Mouse (Mus musculus) ES-CJ7 (cell line): ENCODE data around the gene 2510009E07Rik.
"Not testable (repeated sequence)": the region's sequence is repeated elsewhere in the genome, so short reads cannot be mapped to it uniquely, and the experiment has no call there.

ENCODE experiments used
- DNase-seq: peaks from one replicate; pipeline ENCODE4 v3.0.0; 2011; ENCODE audit warnings: low read depth, low spot score

Gene 2510009E07Rik

DNA sequence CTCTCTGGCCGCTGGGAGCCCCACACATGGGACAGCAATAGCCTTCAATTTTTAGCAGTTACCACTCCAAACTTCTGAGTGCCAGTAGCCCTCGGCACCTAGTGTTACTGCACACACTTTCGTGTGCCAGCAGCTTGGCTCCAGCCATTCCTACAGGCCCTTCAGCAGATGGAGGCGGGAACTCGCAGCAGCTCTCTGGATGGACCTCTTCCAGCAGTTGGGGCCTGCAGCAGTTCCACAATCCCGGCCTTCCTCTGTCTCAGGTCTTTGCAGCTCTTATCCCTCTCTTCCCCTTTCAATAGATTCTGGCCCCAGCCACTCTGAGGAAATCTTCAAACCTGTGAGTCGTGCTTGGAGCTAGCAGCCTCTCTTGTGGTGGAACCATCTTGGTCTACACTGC is 17.7 kb downstream of the 2510009E07Rik start:
- no peak for DNase-seq

DNA sequence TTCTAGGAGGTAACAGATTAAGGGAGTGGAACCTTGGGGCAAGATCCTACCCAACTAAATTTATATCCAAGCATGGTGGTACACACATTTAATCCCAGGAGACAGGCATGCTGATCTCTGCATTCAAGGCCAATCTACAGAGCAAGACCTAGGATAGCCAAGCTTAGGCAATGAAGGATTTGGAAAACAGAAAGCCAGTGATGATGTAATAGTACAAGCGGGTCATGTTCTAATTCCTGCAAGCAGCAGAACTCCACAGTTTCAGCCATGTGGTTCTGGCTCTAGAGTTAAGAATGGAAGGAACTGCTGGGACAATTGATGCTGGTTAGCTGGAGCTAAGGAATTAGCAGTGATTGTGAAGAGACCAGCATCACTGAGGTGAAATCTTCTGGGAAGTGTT is 20.8 kb downstream of the 2510009E07Rik start:
- DNase-seq = not testable (repeated sequence)

GRCm38 (mm10) chr16:21673046-21673445 is 21.4 kb downstream of the 2510009E07Rik start:
- not testable (repeated sequence) for DNase-seq

GRCm38 (mm10) chr16:21671878-21672277 is 22.6 kb downstream of the 2510009E07Rik start:
- DNase-seq = no peak

- no peak for DNase-seq
Measured at GRCm38 (mm10) chr16:21665423-21665986, 29.0 kb downstream of the 2510009E07Rik start.

GRCm38 (mm10) chr16:21664633-21665363 is 29.7 kb downstream of the 2510009E07Rik start:
- peak; percentile 26 for DNase-seq

DNA sequence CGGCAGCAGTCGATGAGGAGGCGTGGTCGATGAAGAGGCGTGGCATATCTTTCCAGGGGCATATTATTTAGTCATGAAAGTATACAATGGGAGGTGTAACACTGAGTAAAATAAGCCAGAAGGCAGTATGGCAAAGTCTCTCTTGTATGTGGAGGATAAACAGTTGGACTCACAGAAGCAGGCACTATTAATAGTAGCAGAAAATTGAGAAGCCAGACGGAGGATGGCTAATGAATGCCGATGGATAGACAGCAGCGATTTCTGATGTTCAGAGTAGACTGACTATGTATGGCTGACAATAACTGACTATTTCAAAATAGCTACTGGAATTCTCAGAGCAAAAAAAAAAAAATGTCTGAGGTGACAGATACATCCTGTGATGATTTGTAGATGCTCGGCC is 38.5 kb downstream of the 2510009E07Rik start:
- DNase-seq = no peak

DNA sequence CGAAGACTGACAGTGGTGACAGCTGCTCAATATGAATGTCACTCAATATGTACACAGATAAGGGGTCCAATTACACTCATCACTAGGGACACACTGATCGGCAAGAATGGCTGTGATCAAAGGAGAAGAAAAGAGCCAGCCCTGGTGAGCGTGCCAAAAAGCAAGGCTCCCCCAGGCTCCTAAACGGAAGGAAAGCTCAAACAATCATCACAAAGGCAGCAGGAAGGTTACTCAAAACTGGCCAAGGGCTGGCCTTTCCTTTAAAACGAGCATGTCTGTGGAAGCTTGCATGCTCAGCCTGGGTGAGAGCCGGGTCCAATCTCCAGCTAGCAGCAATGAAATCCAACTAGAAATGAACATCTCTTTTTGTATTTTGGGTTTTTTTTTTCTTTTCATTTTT is 39.2 kb downstream of the 2510009E07Rik start:
- no peak for DNase-seq

GRCm38 (mm10) chr16:21654384-21654783 is 40.1 kb downstream of the 2510009E07Rik start:
- no peak for DNase-seq

- no peak for DNase-seq
Measured at GRCm38 (mm10) chr16:21653151-21653550, 41.3 kb downstream of the 2510009E07Rik start.

- DNase-seq = no peak
Measured at GRCm38 (mm10) chr16:21651161-21651560, 43.3 kb downstream of the 2510009E07Rik start.

GRCm38 (mm10) chr16:21650289-21650688 is 44.2 kb downstream of the 2510009E07Rik start:
- DNase-seq = no peak

DNA sequence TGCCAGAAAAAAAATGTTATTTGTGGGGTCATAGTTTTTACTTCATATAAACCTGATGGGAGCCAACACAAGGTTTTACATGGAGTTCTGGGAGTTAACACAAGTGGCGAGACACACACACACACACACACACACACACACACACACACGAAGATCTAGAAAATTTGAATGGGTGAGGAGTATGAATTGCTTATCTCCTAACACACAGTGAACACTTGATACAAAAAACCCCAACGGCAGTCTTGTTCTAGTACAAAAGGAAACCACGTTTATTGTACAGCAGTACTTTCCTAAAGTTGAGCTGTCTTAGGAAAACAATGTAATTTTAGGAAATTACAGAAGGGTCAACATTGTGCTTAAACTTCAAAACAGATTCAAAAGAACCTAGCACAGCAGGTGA is 45.7 kb downstream of the 2510009E07Rik start:
- no peak for DNase-seq

DNA sequence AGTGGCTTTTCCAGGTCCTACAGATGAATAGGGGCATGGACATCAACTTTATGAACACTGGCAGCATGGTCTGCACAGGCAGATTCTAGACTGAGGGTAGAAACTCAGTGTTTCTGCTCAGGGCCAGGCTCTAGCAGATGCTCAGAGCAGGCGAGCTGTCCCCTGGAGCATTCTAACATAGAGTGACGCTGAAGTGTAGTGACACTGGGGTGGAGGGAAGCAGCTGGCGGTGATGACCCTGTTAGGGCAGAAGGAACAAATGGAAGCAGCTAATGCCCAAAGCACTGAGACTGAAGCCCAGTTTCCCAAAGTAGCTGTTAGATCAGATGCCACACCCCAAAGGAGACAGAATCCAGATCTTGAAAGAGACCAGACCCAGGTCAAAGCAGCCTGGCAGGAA is 48.0 kb downstream of the 2510009E07Rik start:
- DNase-seq = no peak

- no peak for DNase-seq
Measured at GRCm38 (mm10) chr16:21645915-21646314, 48.5 kb downstream of the 2510009E07Rik start.

- no peak for DNase-seq
Measured at GRCm38 (mm10) chr16:21644574-21644973, 49.9 kb downstream of the 2510009E07Rik start.

- no peak for DNase-seq
Measured at GRCm38 (mm10) chr16:21644066-21644561, 50.4 kb downstream of the 2510009E07Rik start.

DNA sequence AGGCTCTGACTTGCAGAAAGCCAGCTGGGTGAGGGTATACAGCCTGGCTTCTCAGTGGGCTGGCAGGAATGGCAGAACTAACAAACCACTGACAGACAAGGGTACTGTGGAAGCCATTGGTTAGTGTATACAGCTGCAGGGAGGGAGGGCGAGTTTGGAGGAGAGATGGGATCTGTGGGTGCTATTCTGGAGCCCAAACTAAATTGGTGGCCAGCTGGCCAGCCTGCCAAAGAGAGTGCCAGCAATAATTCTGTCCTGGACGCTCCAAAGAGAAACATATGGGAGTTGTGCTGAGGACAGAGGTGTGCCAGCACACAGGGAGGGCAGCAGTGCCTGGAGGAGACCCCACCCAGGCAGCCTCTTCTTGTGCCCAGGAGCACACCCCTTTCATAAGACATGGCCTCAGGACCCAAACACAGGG is 50.8 kb downstream of the 2510009E07Rik start:
- no peak for DNase-seq

- DNase-seq = no peak
Measured at GRCm38 (mm10) chr16:21642906-21643305, 51.6 kb downstream of the 2510009E07Rik start.

DNA sequence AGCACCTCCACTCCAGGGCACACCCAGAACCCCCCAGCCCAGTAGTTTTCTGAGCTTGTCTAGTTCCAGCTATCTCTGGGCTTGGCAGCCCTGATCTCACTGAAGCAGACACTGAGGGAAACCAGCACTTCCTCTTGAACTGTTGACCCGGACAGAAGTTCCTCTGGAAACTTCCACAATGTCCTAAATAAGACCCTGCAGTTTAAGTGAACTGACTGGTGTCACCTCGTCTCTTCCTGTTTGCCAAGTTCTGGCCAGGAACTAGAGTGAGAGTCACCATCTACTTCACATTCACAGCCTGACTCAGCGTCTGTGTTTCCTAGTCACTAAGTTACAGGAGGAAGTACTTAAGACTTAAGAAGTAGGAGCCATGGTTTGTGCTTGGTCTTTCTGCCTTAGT is 52.5 kb downstream of the 2510009E07Rik start:
- DNase-seq = no peak

DNA sequence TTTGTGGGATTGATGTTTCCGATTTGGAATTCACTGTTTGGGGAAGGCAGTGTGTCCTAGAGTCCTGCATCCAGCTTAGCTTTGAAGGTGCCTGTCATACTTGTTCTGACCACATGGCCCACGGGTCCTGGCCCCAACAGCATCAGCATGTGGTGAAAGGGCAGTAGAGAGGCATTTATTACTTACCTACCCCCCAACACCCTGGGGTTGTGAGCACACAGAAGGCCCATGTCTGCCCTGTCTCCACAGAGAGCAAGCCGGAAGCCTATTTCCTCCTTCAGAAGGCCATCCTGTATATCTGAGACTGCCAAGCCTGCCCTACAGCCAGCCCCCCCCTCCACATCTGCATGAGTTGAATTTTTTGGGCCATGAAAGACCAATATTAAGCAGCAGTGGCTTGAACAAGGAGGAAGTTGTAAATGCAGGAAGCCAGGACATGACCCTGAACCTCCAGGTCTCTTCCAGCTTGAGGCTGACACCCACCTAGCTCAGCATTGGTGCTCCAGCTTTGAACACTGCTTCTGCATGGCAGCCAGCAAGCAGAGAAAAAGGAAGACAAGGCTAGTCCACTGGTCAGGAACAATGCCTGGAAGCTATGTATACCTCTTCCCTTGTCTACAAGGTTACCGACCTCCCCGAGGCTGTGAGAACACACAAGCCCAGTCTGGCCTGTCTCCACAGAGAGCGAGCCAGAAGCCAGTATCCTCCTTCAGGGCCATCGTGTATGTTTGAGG is 53.5 kb downstream of the 2510009E07Rik start:
- DNase-seq = no peak

GRCm38 (mm10) chr16:21637201-21637819 is 57.2 kb downstream of the 2510009E07Rik start:
- no peak for DNase-seq
